Mouse (Mus musculus) liver, embryonic 14.5 days (tissue): ENCODE data around the gene Trabd2b. TPM values are rescaled to one million over a fixed set of nuclear protein-coding genes. Genes with fewer than 3 reads are reported as not detected.

Experiments
- ATAC-seq: fragments of 200-750 bp; cut with Nextera tagmentation; 2 replicates; pipeline ENCODE4 v1.8.0; 2017; ENCODE audit warnings: moderate number of reproducible peaks, mild to moderate bottlenecking, moderate library complexity; ENCODE audit not compliant: insufficient read depth
- DNase-seq, 3 experiments: peaks; one replicate each; pipeline ENCODE4 v3.0.0-alpha.2; 2012 to 2013; ENCODE audit warnings: low read depth in 3 of 3, low spot score in 3 of 3
- H3K27ac ChIP-seq: fragments of 300-500 bp; sonication (generic); 2 replicates; pipeline ENCODE4 v1.5.1; 2014; ENCODE audit warnings: moderate library complexity, mild to moderate bottlenecking, control low read depth, inconsistent platforms
- H3K27me3 ChIP-seq: fragments of 300-500 bp; sonication (generic); 2 replicates; pipeline ENCODE4 v1.6.1; 2014; ENCODE audit warnings: mild to moderate bottlenecking, low read length, moderate library complexity; ENCODE audit not compliant: control insufficient read depth, insufficient read depth
- H3K36me3 ChIP-seq: fragments of 300-500 bp; sonication (generic); replicated peaks from 2 replicates; pipeline ENCODE4 v1.6.1; 2014; ENCODE audit warnings: low read depth; ENCODE audit not compliant: control insufficient read depth, insufficient read depth
- H3K4me1 ChIP-seq, 2 experiments: fragments of 200-500 bp in 1 of 2; fragments of 300-500 bp in 1 of 2; sonication (generic) in 1 of 2; replicated peaks; 2 replicates each; pipeline ENCODE4 v1.6.1; 2012 to 2014; ENCODE audit warnings: antibody characterized with exemption in 1 of 2, inconsistent platforms in 1 of 2, low read length in 1 of 2; ENCODE audit not compliant: control insufficient read depth in 2 of 2, insufficient read depth in 2 of 2
- H3K4me2 ChIP-seq: fragments of 300-500 bp; sonication (generic); 2 replicates; pipeline ENCODE4 v1.6.1; 2014; ENCODE audit warnings: low read depth, mild to moderate bottlenecking, control low read depth, moderate library complexity
- H3K4me3 ChIP-seq, 2 experiments: fragments of 200-500 bp in 1 of 2; fragments of 300-500 bp in 1 of 2; sonication (generic) in 1 of 2; 2 replicates each; pipeline ENCODE4 v1.5.1; 2012 to 2014; ENCODE audit warnings: low read depth in 2 of 2, low read length in 2 of 2, mild to moderate bottlenecking in 2 of 2, control low read depth in 1 of 2, inconsistent platforms in 1 of 2, moderate library complexity in 1 of 2; ENCODE audit not compliant: insufficient read depth in 1 of 2
- H3K9ac ChIP-seq: fragments of 300-500 bp; sonication (generic); replicated peaks from 2 replicates; pipeline ENCODE4 v1.6.1; 2014; ENCODE audit warnings: mild to moderate bottlenecking, control low read depth, moderate library complexity
- H3K9me3 ChIP-seq: fragments of 300-500 bp; sonication (generic); 2 replicates; pipeline ENCODE4 v1.6.1; 2016; ENCODE audit warnings: low read length, mixed read lengths; ENCODE audit not compliant: control insufficient read depth
- CTCF ChIP-seq: IDR thresholded peaks from 2 replicates; pipeline ENCODE4 v1.5.1; 2016; ENCODE audit warnings: antibody characterized with exemption, low read depth, control low read depth
- EP300 ChIP-seq: IDR thresholded peaks from 2 replicates; pipeline ENCODE4 v1.6.1; 2016; ENCODE audit warnings: antibody characterized with exemption, low read depth
- whole genome bisulfite sequencing: fragments of 180-500 bp; shearing (Covaris S2); extraction: QIAGEN DNeasy Blood & Tissue Kit; methylation state at CpG from one replicate; pipeline ENCODE4 v1.1.7; 2014; ENCODE audit not compliant: insufficient replicate concordance; 5-methylcytosine and 5-hydroxymethylcytosine counted together
- polyA plus RNA-seq, 2 experiments: library from polyadenylated mRNA; depleted of rRNA in 1 of 2; stranded (reverse) in 1 of 2; unstranded in 1 of 2; fragments of >200 nt; fragmentation: Nextera tagmentation in 1 of 2; extraction: Ambion mirVana in 1 of 2; gene quantifications; 2 replicates each; pipeline versions ENCODE4 v1.2.1 to v1.2.3; 2012 to 2014

Trabd2b gene
- polyA plus RNA-seq, 2 experiments: 0.04 to 0.09 TPM

DNA sequence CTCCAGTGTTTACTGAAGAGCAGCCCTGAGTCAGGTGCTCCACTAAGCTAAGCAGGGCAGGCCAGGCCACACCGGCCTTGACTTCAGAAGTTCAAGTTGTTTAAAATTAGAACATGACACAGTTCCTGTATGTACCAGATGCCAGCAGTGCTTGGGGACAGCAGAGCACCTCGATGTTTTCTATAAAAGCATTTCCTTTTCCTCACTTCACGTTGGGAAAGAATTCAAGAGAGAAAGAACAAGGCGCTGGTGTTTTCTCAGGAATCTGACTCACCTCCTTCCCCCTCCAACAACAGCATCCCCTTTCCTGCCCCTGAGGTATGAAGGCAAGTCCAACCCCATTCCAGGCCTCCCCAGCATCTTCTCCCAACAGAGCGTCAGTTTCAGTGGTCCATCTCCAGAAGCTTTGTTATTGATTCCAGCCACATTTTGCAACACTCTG lies 108.8 kb downstream of the Trabd2b start:
- Histone ChIP-seq H3K27ac (no peak overlapping the region), H3K4me2 (no peak overlapping the region), H3K36me3 (no peaks in the 10 kb centered on the region), H3K4me3 (no peak overlapping the region), H3K4me1 (no peaks in the 10 kb centered on the region), H3K27me3 (no peaks in the 10 kb centered on the region), H3K9ac (no peak overlapping the region), H3K9me3 (no peaks in the 10 kb centered on the region)
- TF ChIP-seq CTCF (no peak), EP300 (no peak)
- ATAC-seq (no peak), DNase-seq (no peak)
- WGBS: 28% methylated on average over 5 of the region's 5 CpGs

GRCm38 (mm10) chr4:114516651-114517050 lies 110.1 kb downstream of the Trabd2b start:
- TF ChIP-seq EP300 (no peak), CTCF (no peak)
- DNase-seq: no peak
- no peak overlapping the region for H3K27ac ChIP-seq
- no peak overlapping the region for H3K4me3 ChIP-seq
- H3K4me1 ChIP-seq: no peaks in the 10 kb centered on the region
- H3K9me3 ChIP-seq: no peaks in the 10 kb centered on the region
- H3K36me3 ChIP-seq: no peaks in the 10 kb centered on the region
- H3K27me3 ChIP-seq: no peaks in the 10 kb centered on the region
- ATAC-seq: no peak
- no peak overlapping the region for H3K4me2 ChIP-seq
- no peak overlapping the region for H3K9ac ChIP-seq
- 34% methylated on average over 4 of the region's 4 CpGs for WGBS

- no peak for DNase-seq
- 45% methylated on average over 3 of the region's 3 CpGs for WGBS
Measured at GRCm38 (mm10) chr4:114518061-114518460, 111.5 kb downstream of the Trabd2b start.

DNA sequence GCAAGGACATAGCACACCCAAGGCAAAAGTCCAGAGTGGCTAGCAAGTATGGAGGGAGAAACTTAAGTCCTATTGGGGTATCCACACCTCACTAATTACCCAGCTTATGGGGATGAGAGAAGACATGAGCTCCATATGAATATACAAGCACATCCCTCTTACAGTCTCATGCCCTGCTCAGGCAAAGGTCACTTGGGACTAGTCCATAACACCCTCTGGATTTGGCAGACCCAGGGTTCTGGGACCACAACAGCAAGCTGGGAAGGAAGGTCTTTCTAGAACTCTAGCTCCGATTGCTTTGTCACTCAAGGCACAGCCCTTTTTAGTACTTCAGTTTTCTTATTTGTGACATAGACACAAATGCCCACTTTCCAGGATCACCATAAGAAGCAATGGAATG lies 112.0 kb downstream of the Trabd2b start:
- H3K4me3 ChIP-seq: no peak overlapping the region
- H3K4me2 ChIP-seq: no peak overlapping the region
- 65% methylated on average over 1 of the region's 1 CpGs for WGBS
- H3K9ac ChIP-seq: no peak overlapping the region
- H3K36me3 ChIP-seq: no peaks in the 10 kb centered on the region
- H3K9me3 ChIP-seq: no peaks in the 10 kb centered on the region
- no peak overlapping the region for H3K27ac ChIP-seq
- no peaks in the 10 kb centered on the region for H3K27me3 ChIP-seq
- DNase-seq: no peak
- ATAC-seq: no peak
- no peaks in the 10 kb centered on the region for H3K4me1 ChIP-seq
- no peak for TF ChIP-seq CTCF
- TF ChIP-seq EP300: no peak

More at GRCm38 (mm10) chr4:114518061-114518460, 111.5 kb downstream of the Trabd2b start:
- H3K9me3 ChIP-seq: no peaks in the 10 kb centered on the region
- no peak overlapping the region for H3K4me2 ChIP-seq
- H3K36me3 ChIP-seq: no peaks in the 10 kb centered on the region
- H3K27ac ChIP-seq: no peak overlapping the region
- ATAC-seq: no peak
- TF ChIP-seq CTCF (no peak), EP300 (no peak)
- no peak overlapping the region for H3K9ac ChIP-seq
- no peaks in the 10 kb centered on the region for H3K27me3 ChIP-seq
- H3K4me3 ChIP-seq: no peak overlapping the region
- no peaks in the 10 kb centered on the region for H3K4me1 ChIP-seq

- H3K4me1 ChIP-seq: no peaks in the 10 kb centered on the region
- TF ChIP-seq EP300: no peak
- TF ChIP-seq CTCF: no peak
- no peak overlapping the region for H3K4me2 ChIP-seq
Measured at GRCm38 (mm10) chr4:114519321-114519720, 112.8 kb downstream of the Trabd2b start.

More at GRCm38 (mm10) chr4:114519321-114519720, 112.8 kb downstream of the Trabd2b start:
- no peak overlapping the region for H3K4me3 ChIP-seq
- no peak overlapping the region for H3K9ac ChIP-seq
- DNase-seq (no peak), ATAC-seq (no peak)
- 62% methylated on average over 4 of the region's 4 CpGs for WGBS
- no peaks in the 10 kb centered on the region for H3K27me3 ChIP-seq
- H3K27ac ChIP-seq: no peak overlapping the region
- H3K36me3 ChIP-seq: no peaks in the 10 kb centered on the region
- no peaks in the 10 kb centered on the region for H3K9me3 ChIP-seq
